Comparison of ENCODE assay signal across 29 mouse cellular contexts in the genomic region with DNA sequence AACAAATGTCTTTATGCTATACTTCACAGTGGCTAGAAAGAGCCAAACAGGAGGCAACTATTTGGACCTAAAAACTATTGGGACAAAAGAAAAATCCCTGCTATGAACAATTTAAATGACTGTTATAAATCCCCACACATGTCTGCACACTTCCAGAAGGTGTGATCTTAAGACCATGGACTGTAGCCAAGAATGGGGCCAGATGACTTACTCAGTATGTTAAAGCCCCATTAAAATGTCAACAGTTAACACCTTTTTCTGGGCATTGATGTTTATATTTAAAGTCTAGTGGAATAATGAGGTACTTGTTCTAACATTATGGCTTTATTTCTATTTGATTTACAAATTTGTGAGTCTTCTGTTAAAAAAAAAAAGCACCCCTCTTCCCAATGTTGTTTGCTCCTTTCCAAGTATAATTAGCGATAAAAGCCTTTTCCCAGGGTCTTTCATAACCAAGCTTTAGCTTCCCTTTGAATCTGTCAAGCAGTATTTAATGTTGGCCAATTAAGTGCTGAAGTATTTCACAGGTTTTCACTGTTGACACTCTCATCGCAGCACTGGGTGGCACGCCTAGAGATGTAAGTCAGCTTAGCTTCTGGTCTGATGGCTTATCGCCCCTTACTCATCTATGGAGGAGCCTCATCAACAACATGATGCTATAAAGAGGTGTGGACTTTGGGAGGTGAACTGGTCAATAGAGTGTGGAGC. TPM values are rescaled to one million over a fixed set of nuclear protein-coding genes. Genes with fewer than 3 reads are reported as not detected.
DNase-seq lines count a peak whose midpoint lies in the region; ATAC-seq and TF ChIP-seq lines count a peak whose summit lies in the region.
"Had no signal": no experiment of that assay in that cellular context is flagged by ENCODE, and none has a peak within 500 bp of the region (broad histone marks: within the 10 kb centered on the region; RNA-seq: fewer than 3 reads in every experiment).

No protein-coding gene starts in this region.

- H3K9ac ChIP-seq in forebrain, embryonic 13.5 days: no peak overlapping the region
- H3K9ac ChIP-seq in forebrain, embryonic 11.5 days (ENCODE audit: low read length): no peak overlapping the region
- H3K9ac ChIP-seq in midbrain, postnatal 0 days (replicated peaks; ENCODE audit: low read length, poor library complexity, severe bottlenecking): no peak overlapping the region
- H3K9ac ChIP-seq in midbrain, embryonic 16.5 days (ENCODE audit: low read depth, low read length): no peak overlapping the region
- no peak overlapping the region for H3K9ac ChIP-seq in limb, embryonic 12.5 days (replicated peaks)
- H3K9ac ChIP-seq: heart, embryonic 12.5 days; hindbrain, embryonic 14.5 days; limb, embryonic 15.5 days; liver, embryonic 13.5 days; neural tube, embryonic 12.5 days had no signal

- 0 out of 2 replicates have a peak, but pooled peaks cover 5% of the 10 kb centered on the region for H3K4me1 ChIP-seq in forebrain, embryonic 13.5 days
- no peaks in the 10 kb centered on the region for H3K4me1 ChIP-seq in forebrain, embryonic 11.5 days (replicated peaks; ENCODE audit: control insufficient read depth, insufficient read depth, low read length)
- no peaks in the 10 kb centered on the region for H3K4me1 ChIP-seq in midbrain, postnatal 0 days (ENCODE audit: insufficient read depth, low read length)
- no peaks in the 10 kb centered on the region for H3K4me1 ChIP-seq in midbrain, embryonic 16.5 days (ENCODE audit: control insufficient read depth, insufficient read depth, low read length)
- peaks cover 4% of the 10 kb centered on the region; the same call in 1 of the 2 replicates for H3K4me1 ChIP-seq in limb, embryonic 12.5 days (replicated peaks)
- H3K4me1 ChIP-seq: heart, embryonic 12.5 days; limb, embryonic 15.5 days; liver, embryonic 13.5 days; neural tube, embryonic 12.5 days had no signal

- TF ChIP-seq CTCF in midbrain, postnatal 0 days (IDR thresholded peaks at IDR 0.05): no peak

- no peak overlapping the region for H3K4me3 ChIP-seq in forebrain, embryonic 13.5 days
- H3K4me3 ChIP-seq in forebrain, embryonic 11.5 days (ENCODE audit: low read depth, low read length): no peak overlapping the region
- no peak overlapping the region for H3K4me3 ChIP-seq in midbrain, postnatal 0 days (ENCODE audit: low read depth, low read length)
- H3K4me3 ChIP-seq in midbrain, embryonic 16.5 days (ENCODE audit: low read depth, low read length): no peak overlapping the region
- H3K4me3 ChIP-seq in limb, embryonic 12.5 days (replicated peaks): no peak overlapping the region
- H3K4me3 ChIP-seq: heart, adult 2 months; heart, embryonic 12.5 days; layer of hippocampus, adult 2 months; limb, embryonic 15.5 days; liver, embryonic 13.5 days; neural tube, embryonic 12.5 days had no signal

- H3K36me3 ChIP-seq in forebrain, embryonic 13.5 days (ENCODE audit: poor library complexity, severe bottlenecking): no peaks in the 10 kb centered on the region
- no peaks in the 10 kb centered on the region for H3K36me3 ChIP-seq in forebrain, embryonic 11.5 days (ENCODE audit: control insufficient read depth, insufficient read depth, low read length)
- H3K36me3 ChIP-seq in midbrain, postnatal 0 days (ENCODE audit: insufficient read depth, low read length): no peaks in the 10 kb centered on the region
- H3K36me3 ChIP-seq in midbrain, embryonic 16.5 days (ENCODE audit: control insufficient read depth, insufficient read depth, low read length): no peaks in the 10 kb centered on the region
- H3K36me3 ChIP-seq in limb, embryonic 12.5 days: no peaks in the 10 kb centered on the region
- H3K36me3 ChIP-seq: heart, embryonic 12.5 days; limb, embryonic 15.5 days; liver, embryonic 13.5 days; neural tube, embryonic 12.5 days had no signal

- 33% methylated on average over 4 of the region's 4 CpGs for WGBS in forebrain, embryonic 13.5 days
- 64% methylated on average over 4 of the region's 4 CpGs for WGBS in forebrain, embryonic 11.5 days
- 78% methylated on average over 4 of the region's 4 CpGs for WGBS in midbrain, postnatal 0 days
- WGBS in midbrain, embryonic 16.5 days: 78% methylated on average over 4 of the region's 4 CpGs
- WGBS in limb, embryonic 12.5 days: 34% methylated on average over 4 of the region's 4 CpGs

- no peaks in the 10 kb centered on the region for H3K9me3 ChIP-seq in forebrain, embryonic 13.5 days (replicated peaks)
- no peaks in the 10 kb centered on the region for H3K9me3 ChIP-seq in forebrain, embryonic 11.5 days (ENCODE audit: control insufficient read depth, low read length)
- no peaks in the 10 kb centered on the region for H3K9me3 ChIP-seq in midbrain, postnatal 0 days (ENCODE audit: low read length)
- H3K9me3 ChIP-seq in midbrain, embryonic 16.5 days (replicated peaks; ENCODE audit: control insufficient read depth, low read length, poor library complexity, severe bottlenecking): no peaks in the 10 kb centered on the region
- no peaks in the 10 kb centered on the region for H3K9me3 ChIP-seq in limb, embryonic 12.5 days
- H3K9me3 ChIP-seq: heart, embryonic 12.5 days; limb, embryonic 15.5 days; liver, embryonic 13.5 days; neural tube, embryonic 12.5 days had no signal

- H3K27me3 ChIP-seq in forebrain, embryonic 13.5 days: peaks cover 19% of the 10 kb centered on the region
- H3K27me3 ChIP-seq in forebrain, embryonic 11.5 days (ENCODE audit: control insufficient read depth, insufficient read depth, low read length): 0 out of 2 replicates have a peak, but pooled peaks cover 2% of the 10 kb centered on the region
- H3K27me3 ChIP-seq in midbrain, postnatal 0 days (ENCODE audit: insufficient read depth, low read length): no peaks in the 10 kb centered on the region
- H3K27me3 ChIP-seq in midbrain, embryonic 16.5 days (ENCODE audit: control insufficient read depth, insufficient read depth, low read depth, low read length): no peaks in the 10 kb centered on the region
- H3K27me3 ChIP-seq in limb, embryonic 12.5 days: peaks cover 50% of the 10 kb centered on the region
- H3K27me3 ChIP-seq: heart, embryonic 12.5 days; liver, embryonic 13.5 days; neural tube, embryonic 12.5 days had no signal

- no peak overlapping the region for H3K27ac ChIP-seq in forebrain, embryonic 13.5 days
- no peak overlapping the region for H3K27ac ChIP-seq in forebrain, embryonic 11.5 days (ENCODE audit: low read depth, low read length)
- no peak overlapping the region for H3K27ac ChIP-seq in midbrain, postnatal 0 days (ENCODE audit: low read depth, low read length)
- H3K27ac ChIP-seq in midbrain, embryonic 16.5 days (ENCODE audit: low read length): no peak overlapping the region
- H3K27ac ChIP-seq in limb, embryonic 12.5 days: no peak overlapping the region
- H3K27ac ChIP-seq: heart, adult 2 months; hindbrain, embryonic 14.5 days; layer of hippocampus, adult 2 months; limb, embryonic 15.5 days; liver, embryonic 13.5 days; neural tube, embryonic 12.5 days; stomach, postnatal 0 days had no signal

- no peak overlapping the region for H3K4me2 ChIP-seq in forebrain, embryonic 13.5 days
- H3K4me2 ChIP-seq in forebrain, embryonic 11.5 days (ENCODE audit: low read depth, low read length, severe bottlenecking): no peak overlapping the region
- H3K4me2 ChIP-seq in midbrain, postnatal 0 days (ENCODE audit: low read depth, low read length, poor library complexity, severe bottlenecking): no peak overlapping the region
- no peak overlapping the region for H3K4me2 ChIP-seq in midbrain, embryonic 16.5 days (ENCODE audit: low read length)
- H3K4me2 ChIP-seq in limb, embryonic 12.5 days: no peak overlapping the region
- H3K4me2 ChIP-seq: heart, embryonic 12.5 days; hindbrain, embryonic 14.5 days; limb, embryonic 15.5 days; liver, embryonic 13.5 days; neural tube, embryonic 12.5 days had no signal

- peak; percentile 91 for ATAC-seq in forebrain, embryonic 13.5 days
- no peak for ATAC-seq in forebrain, embryonic 11.5 days (replicated peaks; ENCODE audit: low FRiP score)
- ATAC-seq in midbrain, postnatal 0 days (ENCODE audit: low FRiP score): no peak
- no peak for ATAC-seq in midbrain, embryonic 16.5 days
- peak; percentile 59; the same call in 1 of the 2 replicates for ATAC-seq in limb, embryonic 12.5 days (ENCODE audit: insufficient number of reproducible peaks, insufficient read depth, low FRiP score, low TSS enrichment, low read depth)
- ATAC-seq: inflammation-experienced regulatory T-cells, adult 6 months; Patski had no signal

- no peak for DNase-seq in forebrain, embryonic 11.5 days (ENCODE audit: low spot score)
- peak; percentile 14 for DNase-seq in midbrain, postnatal 0 days (ENCODE audit: low spot score)
- no peak for DNase-seq in right cerebral cortex, adult 18-20 months
- DNase-seq in layer of hippocampus, adult 8-10 months (ENCODE audit: low spot score in 2 of 2): no peak
- DNase-seq: adrenal gland, postnatal 10 days; cerebellum, adult 11-12 months; cerebellum, adult 9-11 months; heart, adult 2 months; heart, postnatal 4 days; kidney, adult 11 months; kidney, postnatal 14 days; liver, embryonic 13.5 days; lung, adult 18-20 months; lung, postnatal 10 days; midbrain, embryonic 14.5 days; right cerebral cortex, postnatal 4 days; thymus, adult 18-20 months; thymus, postnatal 25 days had no signal

RNA-seq across cellular contexts. Expression of gene Schip1, which starts 32.3 kb away (rescaled TPM):
- polyA plus RNA-seq in forebrain, embryonic 13.5 days (2015; fragmentation: Nextera tagmentation; extraction: Ambion mirVana): 109 and 129 TPM in 2 replicates
- polyA plus RNA-seq in forebrain, embryonic 11.5 days (2014; fragmentation: Nextera tagmentation; extraction: Ambion mirVana): 72.6 and 76.9 TPM in 2 replicates
- 105 and 108 TPM in 2 replicates for total RNA-seq in midbrain, postnatal 0 days (2014; rRNA removed)
- polyA plus RNA-seq in midbrain, postnatal 0 days (2015; fragmentation: Nextera tagmentation; extraction: Ambion mirVana): 154 and 157 TPM in 2 replicates
- polyA plus RNA-seq in midbrain, embryonic 16.5 days (2015; fragmentation: Nextera tagmentation; extraction: Ambion mirVana): 143 and 147 TPM in 2 replicates
- polyA plus RNA-seq in limb, embryonic 12.5 days (2016; fragmentation: Nextera tagmentation; extraction: Ambion mirVana): 28.4 and 31.6 TPM in 2 replicates
- 100 to 1,000 TPM; 220 to 285 (median 244) TPM for total RNA-seq in layer of hippocampus, adult 8-10 months (2022)

Comparison
In these comparisons a context has a peak if more than half of its experiments do, and no peak if none do; other contexts are left out.
1. ATAC-seq: peak in forebrain, embryonic 13.5 days (single experiment) and limb, embryonic 12.5 days (single experiment); none in forebrain, embryonic 11.5 days (single experiment), midbrain, postnatal 0 days (single experiment) and midbrain, embryonic 16.5 days (single experiment).